Mouse (Mus musculus) ES-CJ7 (cell line): ENCODE results near the gene Aanat.
"Not testable (repeated sequence)": the region's sequence is repeated elsewhere in the genome, so short reads cannot be mapped to it uniquely, and the experiment has no call there.

Experiments
- DNase-seq: peaks from one replicate; pipeline ENCODE4 v3.0.0; 2011; ENCODE audit warnings: low read depth, low spot score

The Aanat gene

DNA sequence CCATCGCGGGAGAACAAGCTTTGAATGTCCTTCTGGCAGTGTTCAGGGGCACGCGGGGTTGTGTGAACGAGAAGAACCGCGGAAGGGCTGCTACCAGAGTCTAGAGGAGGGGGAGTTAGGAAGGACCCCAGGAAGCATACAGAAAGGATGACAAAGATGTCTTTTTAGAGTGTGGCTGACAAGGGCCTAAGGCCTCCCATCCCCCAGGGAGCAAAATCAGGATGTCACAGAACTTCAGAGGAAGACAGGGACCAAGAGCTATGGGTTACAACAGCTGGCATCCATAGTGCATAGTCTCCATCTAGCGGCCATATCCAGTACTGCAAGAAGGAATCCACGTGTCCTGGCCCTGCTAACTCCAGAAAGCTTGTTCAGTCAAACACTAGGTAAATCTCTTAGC, 42.5 kb downstream of the Aanat start:
- DNase-seq = peak; percentile 97

DNA sequence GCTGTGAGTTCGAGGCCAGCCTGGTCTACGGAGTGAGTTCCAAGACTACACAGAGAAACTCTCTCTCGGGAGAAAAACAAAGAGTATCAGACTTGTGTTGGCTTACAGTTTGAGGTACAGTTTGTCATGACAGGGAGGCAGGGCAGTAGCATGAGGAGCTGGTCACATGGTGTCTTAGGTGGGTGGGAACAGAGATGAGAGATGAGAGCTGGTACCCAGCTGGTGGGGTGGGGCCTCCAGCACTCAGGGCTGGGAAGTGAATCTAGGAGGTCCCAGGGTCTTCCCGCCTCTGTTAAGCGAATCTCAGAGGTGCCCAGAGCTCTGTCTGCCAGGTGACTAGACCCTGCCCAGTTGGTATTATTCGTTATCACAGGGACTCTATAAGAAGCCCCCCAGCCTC, 43.2 kb downstream of the Aanat start:
- no peak for DNase-seq

DNA sequence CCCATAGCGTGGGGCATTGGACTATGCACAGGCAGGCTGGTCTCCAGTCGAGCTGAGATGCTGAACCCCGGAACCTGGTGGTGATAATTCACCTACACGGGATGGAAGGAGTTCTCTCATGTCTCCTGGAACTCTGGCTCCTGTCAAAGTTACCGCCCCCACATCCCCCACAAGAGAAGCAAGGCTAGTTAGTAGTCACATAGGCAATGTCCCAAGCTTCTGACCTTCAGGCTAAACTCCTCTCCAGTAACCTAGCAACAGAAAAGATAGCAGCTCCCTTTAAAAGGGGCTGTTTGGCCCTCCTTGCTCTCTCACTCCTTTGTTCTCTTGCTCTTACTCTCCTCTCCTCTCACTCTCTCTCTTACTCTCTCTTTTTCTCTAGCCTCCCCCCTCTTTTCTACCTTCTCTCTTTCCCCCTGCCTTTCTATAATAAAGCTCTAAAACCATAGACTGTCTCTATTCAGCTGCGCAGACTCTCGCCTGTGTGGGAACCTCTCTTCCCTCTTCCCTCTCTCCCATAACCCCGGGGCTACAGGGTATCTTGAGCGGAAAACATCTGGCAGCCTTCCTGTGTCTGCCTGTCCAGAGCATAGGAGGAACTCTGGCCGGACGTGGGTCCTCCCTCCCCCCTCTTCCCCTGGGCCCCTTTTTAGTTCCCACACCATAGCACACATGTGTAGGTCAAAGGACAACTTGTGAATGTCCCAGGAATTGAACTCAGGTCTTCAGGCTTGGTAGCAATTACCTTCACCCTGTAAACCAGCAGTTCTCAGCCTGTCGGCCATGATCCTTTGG, 44.1 kb downstream of the Aanat start:
- DNase-seq = no peak

- no peak for DNase-seq
These were observed 46.7 kb downstream of the Aanat start for GRCm38 (mm10) chr11:116632962-116633361.

DNA sequence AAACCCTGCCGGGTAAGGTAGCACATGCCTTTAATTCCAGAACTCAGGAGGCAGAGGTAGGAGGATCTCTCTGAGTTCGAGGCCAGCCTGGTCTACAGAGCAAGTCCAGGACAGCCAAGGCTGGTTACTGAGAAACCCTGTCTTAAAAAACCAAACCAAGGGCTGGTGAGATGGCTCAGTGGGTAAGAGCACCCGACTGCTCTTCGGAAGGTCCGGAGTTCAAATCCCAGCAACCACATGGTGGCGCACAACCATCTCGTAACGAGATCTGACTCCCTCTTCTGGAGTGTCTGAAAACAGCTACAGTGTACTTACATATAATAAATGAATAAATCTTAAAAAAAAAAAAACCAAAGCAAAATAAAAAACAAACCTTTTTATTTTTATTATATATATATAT, 50.4 kb downstream of the Aanat start:
- not testable (repeated sequence) for DNase-seq

- DNase-seq = peak; percentile 86
These were observed 54.9 kb downstream of the Aanat start for GRCm38 (mm10) chr11:116641168-116641567.

- DNase-seq = no peak
These were observed 55.5 kb downstream of the Aanat start for GRCm38 (mm10) chr11:116641731-116642130.

GRCm38 (mm10) chr11:116642681-116643578, 56.7 kb downstream of the Aanat start:
- DNase-seq = peak; percentile 87

GRCm38 (mm10) chr11:116643579-116644224, 57.5 kb downstream of the Aanat start:
- peak; percentile 62 for DNase-seq

- no peak for DNase-seq
These were observed 58.2 kb downstream of the Aanat start for GRCm38 (mm10) chr11:116644225-116645112.

DNA sequence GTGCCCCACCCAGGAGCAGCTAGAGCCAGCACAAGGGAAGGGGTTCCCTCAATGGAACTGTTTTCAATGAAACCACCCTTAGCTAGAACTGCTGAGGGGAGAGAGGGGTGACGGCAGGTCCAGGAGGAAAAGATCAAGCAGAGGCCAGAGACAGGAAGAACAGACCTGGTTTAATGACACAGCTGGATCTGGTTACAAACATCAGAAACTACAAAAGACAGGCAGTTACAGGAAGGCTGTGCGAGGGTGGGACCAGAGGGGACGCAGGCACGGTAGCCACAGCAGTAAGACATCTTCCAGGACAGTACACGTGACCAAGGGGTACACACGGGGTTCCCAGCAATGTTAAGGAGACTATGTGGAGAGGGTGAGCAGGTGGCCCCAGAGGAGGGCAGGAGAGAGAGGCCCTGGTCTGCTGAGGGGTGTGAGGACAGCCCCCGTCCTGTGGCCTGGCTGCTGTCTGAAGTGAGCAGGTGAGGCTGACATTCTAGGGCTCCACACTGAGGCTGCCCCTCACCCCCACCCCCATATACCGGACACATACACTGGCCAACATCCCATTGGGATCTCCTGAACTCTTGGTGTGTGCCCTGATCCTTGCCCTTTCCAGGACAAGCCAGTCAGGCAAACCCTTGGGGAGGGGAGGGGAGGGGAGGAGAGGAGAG, 59.3 kb downstream of the Aanat start:
- DNase-seq = no peak

DNA sequence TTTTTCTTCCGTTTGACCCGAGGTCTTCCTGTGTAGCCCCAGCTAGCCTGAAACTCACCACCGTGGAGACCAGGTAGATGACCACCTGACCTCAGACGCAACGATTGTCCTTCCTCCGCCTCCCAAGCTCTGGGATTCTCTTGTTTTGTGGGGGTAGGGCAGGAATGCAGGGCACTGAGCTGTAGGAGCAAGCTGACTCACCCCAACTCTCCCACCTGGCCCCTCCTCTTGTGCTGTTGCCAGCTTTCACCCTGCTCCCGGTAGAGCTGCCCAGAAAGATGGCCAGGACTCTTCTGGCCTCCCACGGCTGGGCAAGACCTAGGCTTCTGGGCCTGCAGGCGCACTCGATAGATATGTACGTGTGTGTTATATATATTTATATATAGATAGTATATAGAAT, 59.9 kb downstream of the Aanat start:
- no peak for DNase-seq

- no peak for DNase-seq
These were observed 60.5 kb downstream of the Aanat start for GRCm38 (mm10) chr11:116646771-116647170.
